Mouse (Mus musculus) cerebellum, adult 2 months (tissue): Measurements from ENCODE around the gene Med29.

Source experiments
- CTCF ChIP-seq: fragments of 200-500 bp; IDR thresholded peaks from 2 replicates; pipeline ENCODE4 v1.5.1; 2011; ENCODE audit warnings: low read depth, mild to moderate bottlenecking, control low read depth, low read length, moderate library complexity, borderline replicate concordance; ENCODE audit not compliant: insufficient read depth
- POLR2A ChIP-seq: fragments of 200-500 bp; IDR thresholded peaks from 2 replicates; pipeline ENCODE4 v1.6.1; 2011; ENCODE audit warnings: low read length, control low read depth, borderline replicate concordance; ENCODE audit not compliant: insufficient read depth

- 0 out of 2 replicates have a peak, but pooled peaks have one; percentile 16 for TF ChIP-seq CTCF
- no peak for TF ChIP-seq POLR2A
These were observed 20.0 kb downstream of the Med29 start, which contains the start of gene Plekhg2 for GRCm38 (mm10) chr7:28372251-28373108.
